Mouse (Mus musculus) brain, embryonic 14.5 days (tissue): ENCODE data around the gene Bud13.

ENCODE experiments used
- CTCF ChIP-seq: fragments of 200-500 bp; IDR thresholded peaks from 2 replicates; pipeline ENCODE4 v1.5.1; 2012; ENCODE audit warnings: inconsistent platforms, mild to moderate bottlenecking, moderate library complexity, borderline replicate concordance; ENCODE audit not compliant: insufficient read depth, insufficient read length; ENCODE audit errors: extremely low read depth
- POLR2A ChIP-seq: fragments of 200-500 bp; IDR thresholded peaks from 2 replicates; pipeline ENCODE4 v1.6.1; 2012; ENCODE audit warnings: mild to moderate bottlenecking, inconsistent platforms, borderline replicate concordance; ENCODE audit not compliant: poor library complexity, insufficient read depth, insufficient read length, severe bottlenecking; ENCODE audit errors: extremely low read depth

GRCm38 (mm10) chr9:46272070-46272469, 10.7 kb upstream of the Bud13 start:
- no peak for TF ChIP-seq CTCF
- TF ChIP-seq POLR2A, result no peak
